ENCODE assay signal across 10 mouse cellular contexts in genomic region chr4:63668255-63668654, GRCm38 (mm10). TPM values are rescaled to one million over a fixed set of nuclear protein-coding genes. Genes with fewer than 3 reads are reported as not detected.
A peak's percentile ranks its signal among the peaks of the same experiment; 100 is the strongest.
DNase-seq lines count a peak whose midpoint lies in the region; ATAC-seq lines count a peak whose summit lies in the region.
"Had no signal": no experiment of that assay in that cellular context is flagged by ENCODE, and none has a peak within 500 bp of the region (broad histone marks: within the 10 kb centered on the region; RNA-seq: fewer than 3 reads in every experiment).

No protein-coding gene starts in this region.

- peak; percentile 79 for DNase-seq in embryonic facial prominence, embryonic 14.5 days (ENCODE audit: low spot score)
- no peak for DNase-seq in embryonic facial prominence, embryonic 10.5 days (ENCODE audit: low spot score)
- peak; percentile 98 for DNase-seq in 3T3-L1 (ENCODE audit: low read depth, low spot score)
- peak; percentile 48 to 63 for DNase-seq in left cerebral cortex, postnatal 36 days (ENCODE audit: low spot score in 2 of 2)
- peak; percentile 43 to 50 for DNase-seq in urinary bladder, postnatal 36 days (ENCODE audit: low spot score in 2 of 2)
- DNase-seq in gastrocnemius, postnatal 4 days (ENCODE audit: low spot score in 2 of 2): no peak
- no peak for DNase-seq in thymus, postnatal 4 days

- no peak overlapping the region for H3K4me3 ChIP-seq in embryonic facial prominence, embryonic 14.5 days (ENCODE audit: low read depth, low read length)
- H3K4me3 ChIP-seq in embryonic facial prominence, embryonic 10.5 days: no peak overlapping the region
- H3K4me3 ChIP-seq: embryonic facial prominence, embryonic 15.5 days had no signal

- intact Hi-C loops in left cerebral cortex, postnatal 36 days (cut with DNase I): no loop called here

- H3K27ac ChIP-seq in embryonic facial prominence, embryonic 14.5 days (replicated peaks; ENCODE audit: low read depth, low read length): no peak overlapping the region
- no peak overlapping the region for H3K27ac ChIP-seq in embryonic facial prominence, embryonic 10.5 days (replicated peaks)
- H3K27ac ChIP-seq: embryonic facial prominence, embryonic 15.5 days had no signal

- no peak overlapping the region for H3K4me2 ChIP-seq in embryonic facial prominence, embryonic 14.5 days (ENCODE audit: low read depth, low read length)
- H3K4me2 ChIP-seq: embryonic facial prominence, embryonic 15.5 days had no signal

- ATAC-seq in embryonic facial prominence, embryonic 14.5 days (ENCODE audit: low read depth): no peak
- peak; percentile 94 for ATAC-seq in common myeloid progenitor, adult 5-6 weeks (replicated peaks; ENCODE audit: low read depth, poor library complexity, severe bottlenecking)

- H3K36me3 ChIP-seq in embryonic facial prominence, embryonic 14.5 days (ENCODE audit: control insufficient read depth, insufficient read depth, low read length): no peaks in the 10 kb centered on the region
- H3K36me3 ChIP-seq in embryonic facial prominence, embryonic 10.5 days (replicated peaks): no peaks in the 10 kb centered on the region
- H3K36me3 ChIP-seq: embryonic facial prominence, embryonic 15.5 days had no signal

- 51% methylated on average over 4 of the region's 4 CpGs for WGBS in embryonic facial prominence, embryonic 14.5 days
- WGBS in embryonic facial prominence, embryonic 10.5 days: 76% methylated on average over 4 of the region's 4 CpGs

- H3K9ac ChIP-seq in embryonic facial prominence, embryonic 14.5 days (ENCODE audit: low read depth, low read length): no peak overlapping the region
- H3K9ac ChIP-seq: embryonic facial prominence, embryonic 15.5 days had no signal

- H3K4me1 ChIP-seq in embryonic facial prominence, embryonic 14.5 days (ENCODE audit: control insufficient read depth, insufficient read depth, low read length): no peaks in the 10 kb centered on the region
- H3K4me1 ChIP-seq in embryonic facial prominence, embryonic 10.5 days: no peaks in the 10 kb centered on the region
- H3K4me1 ChIP-seq: embryonic facial prominence, embryonic 15.5 days had no signal

- H3K9me3 ChIP-seq in embryonic facial prominence, embryonic 14.5 days (ENCODE audit: control insufficient read depth, low read length): no peaks in the 10 kb centered on the region
- H3K9me3 ChIP-seq in embryonic facial prominence, embryonic 10.5 days: no peaks in the 10 kb centered on the region
- H3K9me3 ChIP-seq: embryonic facial prominence, embryonic 15.5 days had no signal

- H3K27me3 ChIP-seq in embryonic facial prominence, embryonic 14.5 days (replicated peaks; ENCODE audit: control insufficient read depth, insufficient read depth, low read length): no peaks in the 10 kb centered on the region
- no peaks in the 10 kb centered on the region for H3K27me3 ChIP-seq in embryonic facial prominence, embryonic 10.5 days (replicated peaks; ENCODE audit: low read depth, poor library complexity, severe bottlenecking)
- H3K27me3 ChIP-seq: embryonic facial prominence, embryonic 15.5 days had no signal

RNA-seq across cellular contexts. Expression of gene Gm11214, which starts 5.1 kb away (rescaled TPM):
- not detected in 2 replicates for polyA plus RNA-seq in embryonic facial prominence, embryonic 14.5 days (2014; fragmentation: Nextera tagmentation; extraction: Ambion mirVana)
- not detected in 2 replicates for polyA plus RNA-seq in embryonic facial prominence, embryonic 10.5 days (2016; fragmentation: Nextera tagmentation; extraction: Ambion mirVana)
- total RNA-seq in common myeloid progenitor, adult 5-6 weeks (2017): not detected in 2 replicates
- total RNA-seq in left cerebral cortex, postnatal 36 days (2021): not detected
- not detected for total RNA-seq in gastrocnemius, postnatal 4 days (2021)
- total RNA-seq: liver, adult 2 months had no signal
- polyA plus RNA-seq: embryonic facial prominence, embryonic 15.5 days; liver, adult 2 months had no signal

RNA-seq across cellular contexts. Expression of gene Tex48, which starts 46.0 kb away (rescaled TPM):
- not detected in 2 replicates for polyA plus RNA-seq in embryonic facial prominence, embryonic 14.5 days (2014; fragmentation: Nextera tagmentation; extraction: Ambion mirVana)
- polyA plus RNA-seq in embryonic facial prominence, embryonic 10.5 days (2016; fragmentation: Nextera tagmentation; extraction: Ambion mirVana): not detected in 2 replicates
- total RNA-seq in common myeloid progenitor, adult 5-6 weeks (2017): not detected in 2 replicates
- not detected for total RNA-seq in left cerebral cortex, postnatal 36 days (2021)
- total RNA-seq in gastrocnemius, postnatal 4 days (2021): not detected
- total RNA-seq: liver, adult 2 months had no signal
- polyA plus RNA-seq: embryonic facial prominence, embryonic 15.5 days; liver, adult 2 months had no signal

Comparison
In these comparisons a context has a peak if more than half of its experiments do, and no peak if none do; other contexts are left out.
1. DNase-seq: peak in embryonic facial prominence, embryonic 14.5 days (single experiment), 3T3-L1 (single experiment), left cerebral cortex, postnatal 36 days (2 of 2) and urinary bladder, postnatal 36 days (2 of 2); none in embryonic facial prominence, embryonic 10.5 days (single experiment), gastrocnemius, postnatal 4 days (0 of 2) and thymus, postnatal 4 days (single experiment).